Mouse (Mus musculus) heart, adult 2 months (tissue): ENCODE measurements around the gene Mogat2. TPM values are rescaled to one million over a fixed set of nuclear protein-coding genes. Genes with fewer than 3 reads are reported as not detected.

Source experiments
- DNase-seq, 2 experiments: peaks; one replicate each; pipeline ENCODE4 v3.0.0; 2021
- H3K27ac ChIP-seq: fragments of 200-600 bp; 2 replicates; pipeline ENCODE4 v1.8.1; 2022
- H3K27me3 ChIP-seq: fragments of 200-500 bp; 2 replicates; pipeline ENCODE4 v1.6.1; 2012; ENCODE audit warnings: mild to moderate bottlenecking, low read length, inconsistent platforms, mixed read lengths; ENCODE audit not compliant: control insufficient read depth, insufficient read depth
- H3K36me3 ChIP-seq: fragments of 200-500 bp; 2 replicates; pipeline ENCODE4 v1.6.1; 2012; ENCODE audit warnings: low read length, inconsistent platforms; ENCODE audit not compliant: control insufficient read depth, insufficient read depth
- H3K4me1 ChIP-seq: fragments of 200-500 bp; 2 replicates; pipeline ENCODE4 v1.6.1; 2011; ENCODE audit warnings: low read length; ENCODE audit not compliant: control insufficient read depth, insufficient read depth
- H3K4me3 ChIP-seq: fragments of 200-600 bp; 2 replicates; pipeline ENCODE4 v1.8.1; 2022
- H3K79me2 ChIP-seq: fragments of 200-500 bp; replicated peaks from 2 replicates; pipeline ENCODE4 v1.6.1; 2012; ENCODE audit warnings: mild to moderate bottlenecking, inconsistent platforms, low read length, moderate library complexity, mixed read lengths; ENCODE audit not compliant: control insufficient read depth, insufficient read depth
- H3K9ac ChIP-seq: fragments of 200-500 bp; 2 replicates; pipeline ENCODE4 v1.6.1; 2012; ENCODE audit warnings: low read depth, mild to moderate bottlenecking, control low read depth, inconsistent platforms, low read length, mixed read lengths
- CTCF ChIP-seq: fragments of 200-600 bp; IDR thresholded peaks from 2 replicates; pipeline ENCODE4 v1.8.1; 2022; ENCODE audit warnings: antibody characterized with exemption, mild to moderate bottlenecking, moderate library complexity
- EP300 ChIP-seq: fragments of 200-500 bp; IDR thresholded peaks from 2 replicates; pipeline ENCODE4 v1.6.1; 2011; ENCODE audit warnings: low read depth, low read length, control low read depth; ENCODE audit not compliant: insufficient read depth
- POLR2A ChIP-seq: fragments of 200-500 bp; IDR thresholded peaks from 2 replicates; pipeline ENCODE4 v1.6.1; 2011; ENCODE audit warnings: mild to moderate bottlenecking, low read depth, low read length, control low read depth; ENCODE audit not compliant: insufficient read depth
- WGBS: fragments of 180-500 bp; shearing (Covaris S2); methylation state at CpG from one replicate; pipeline ENCODE4 v1.1.7; 2018; 5-methylcytosine and 5-hydroxymethylcytosine counted together
- intact Hi-C: fragments of 180-260 bp; cut with DNase I; formaldehyde crosslinking; loops from one replicate; pipeline ENCODE4 v1.15.1; 2025
- polyA plus RNA-seq: library from polyadenylated mRNA; depleted of rRNA; stranded (reverse); fragments of >200 nt; gene quantifications from 2 replicates; pipeline ENCODE4 v1.2.3, GENCODE M21; 2012
- total RNA-seq, 2 experiments: library from RNA; stranded (reverse); gene quantifications; 2 replicates each; pipeline ENCODE4 v1.2.3; 2021

The Mogat2 gene
- total and polyA plus RNA-seq, 3 experiments = 0.47 TPM; not detected in 2

DNA sequence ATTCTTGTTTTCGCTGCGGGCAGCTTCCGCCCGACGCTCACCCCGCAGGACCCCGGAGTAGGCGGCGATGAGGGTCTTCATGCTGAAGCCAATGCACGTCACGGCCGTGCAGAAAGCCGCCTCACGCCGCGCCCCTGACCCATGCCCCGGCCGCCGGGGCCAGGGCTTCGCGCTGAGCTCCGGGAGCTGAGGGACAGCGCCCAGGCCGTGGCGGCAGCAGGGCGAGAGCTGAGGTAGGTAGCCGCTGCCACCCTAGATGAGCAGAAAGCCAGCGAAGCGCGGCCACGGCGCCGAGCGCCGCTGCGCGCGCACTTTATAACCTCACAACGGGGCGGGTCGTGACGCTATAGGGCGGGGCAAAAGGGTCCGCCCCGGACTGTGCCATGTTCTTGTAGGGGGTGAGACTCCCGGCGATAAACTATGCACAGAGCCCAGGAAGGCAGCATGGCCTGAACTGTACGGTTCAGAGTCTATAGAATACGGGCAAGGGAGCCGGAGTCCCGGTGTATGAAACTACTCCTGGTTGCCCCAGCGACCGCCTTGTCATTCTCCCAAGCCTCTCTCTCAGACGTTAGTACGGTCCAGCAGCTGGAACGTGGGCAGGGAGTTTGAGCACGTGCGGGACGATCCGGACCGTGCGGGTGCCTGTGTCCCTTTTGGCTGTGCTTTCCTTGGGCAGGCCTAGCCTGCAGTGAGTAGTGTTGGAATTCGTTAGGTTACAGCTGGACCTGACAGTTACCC, 55.8 kb downstream of the Mogat2 start, which contains the start of gene Dgat2:
Dgat2 (minus strand) TSS at position 288 of the 741 bp plus-strand sequence.
- Histone ChIP-seq H3K4me1 (no peaks in the 10 kb centered on the region; the same call in 1 of the 2 replicates), H3K4me3 (peak within 1 kb of the TSS; percentile 96), H3K27me3 (no peaks in the 10 kb centered on the region), H3K36me3 (no peaks in the 10 kb centered on the region), H3K27ac (peak within 1 kb of the TSS; percentile 98), H3K9ac (peak within 1 kb of the TSS; percentile 89), H3K79me2 (no peaks in the 10 kb centered on the region)
- intact Hi-C loops = loop anchor here (2.0 to 5.0 kb wide), 2 partner anchors 18 to 45 kb away; no protein-coding TSS in a partner anchor
- WGBS = under 1% methylated on average over 63 of the region's 63 CpGs
- TF ChIP-seq EP300 = peak; percentile 67
- no peak for TF ChIP-seq CTCF
- peak; percentile 98 for TF ChIP-seq POLR2A
- peak; percentile 91 to 95 for DNase-seq

- H3K27ac ChIP-seq = peak overlapping the region; percentile 98
- DNase-seq = peak in 1 of 2 experiments; percentile 29
Observed at GRCm38 (mm10) chr7:99181619-99182431, 56.6 kb downstream of the Mogat2 start.

DNA sequence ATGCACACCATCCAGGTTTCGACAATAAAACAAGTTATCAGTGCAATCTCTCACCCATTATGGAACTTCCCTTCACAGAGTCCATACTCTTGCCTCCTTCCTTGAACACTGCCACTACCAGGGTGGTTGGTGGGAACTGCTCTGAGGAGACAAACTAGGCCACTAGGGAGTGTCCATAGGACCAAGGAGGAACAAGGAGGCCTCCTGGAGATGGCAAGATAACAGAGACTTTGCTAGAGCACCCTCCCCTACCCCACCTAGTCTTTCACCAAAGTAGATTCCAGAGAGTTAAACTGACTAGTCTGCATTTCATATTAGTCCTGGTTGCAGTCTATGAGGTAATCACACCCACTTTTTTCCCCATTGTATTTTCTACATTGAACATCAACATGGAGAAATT, 58.3 kb downstream of the Mogat2 start:
- TF ChIP-seq POLR2A = no peak
- no peak for TF ChIP-seq EP300
- no peak for TF ChIP-seq CTCF
- 42% methylated on average over 1 of the region's 1 CpGs for WGBS
- peak overlapping the region; percentile 5; the same call in 1 of the 2 replicates for H3K4me3 ChIP-seq
- H3K9ac ChIP-seq = peak overlapping the region; percentile 52
- intact Hi-C loops = loop anchor here (5.0 kb wide), 1 partner anchor 47 kb away; no protein-coding TSS in a partner anchor
- H3K27me3 ChIP-seq = no peaks in the 10 kb centered on the region
- no peak for DNase-seq
- H3K4me1 ChIP-seq = peaks cover 3% of the 10 kb centered on the region; the same call in 1 of the 2 replicates
- no peak overlapping the region; the same call in 1 of the 2 replicates for H3K27ac ChIP-seq
- no peaks in the 10 kb centered on the region for H3K36me3 ChIP-seq
- H3K79me2 ChIP-seq = no peaks in the 10 kb centered on the region; the same call in 1 of the 2 replicates

More at GRCm38 (mm10) chr7:99181619-99182431, 56.6 kb downstream of the Mogat2 start:
- TF ChIP-seq CTCF (no peak), EP300 (peak; percentile 46; the same call in 1 of the 2 replicates), POLR2A (peak; percentile 47; the same call in 1 of the 2 replicates)
- Histone ChIP-seq H3K79me2 (no peaks in the 10 kb centered on the region), H3K9ac (peak overlapping the region; percentile 89), H3K4me1 (no peaks in the 10 kb centered on the region; the same call in 1 of the 2 replicates), H3K27me3 (no peaks in the 10 kb centered on the region), H3K4me3 (peak overlapping the region; percentile 96), H3K36me3 (no peaks in the 10 kb centered on the region)
- intact Hi-C loops = loop anchor here (2.0 to 5.0 kb wide), 2 partner anchors 19 to 45 kb away; no protein-coding TSS in a partner anchor
- 29% methylated on average over 14 of the region's 14 CpGs for WGBS

DNA sequence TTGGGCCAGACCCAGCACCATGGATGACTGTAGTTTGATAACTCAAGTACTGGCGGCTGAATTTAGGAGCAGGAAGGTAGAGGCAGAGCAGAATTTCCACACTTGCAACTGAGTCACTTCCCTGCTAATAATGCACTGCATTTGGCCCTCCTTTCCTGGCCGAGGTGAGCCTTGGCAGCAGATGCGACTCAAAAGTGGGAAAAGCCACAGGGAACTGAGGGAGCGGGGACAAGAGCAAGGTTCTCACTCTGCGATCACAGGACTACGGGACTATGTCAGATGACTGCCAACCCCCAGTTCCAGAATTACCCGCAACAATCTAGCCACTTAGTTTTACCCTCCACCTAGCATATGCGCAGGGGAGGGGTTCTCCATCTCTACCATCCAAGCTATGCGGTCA, 59.1 kb downstream of the Mogat2 start:
- DNase-seq = peak in 1 of 2 experiments; percentile 25
- no peaks in the 10 kb centered on the region for H3K36me3 ChIP-seq
- no peaks in the 10 kb centered on the region for H3K27me3 ChIP-seq
- H3K79me2 ChIP-seq = no peaks in the 10 kb centered on the region; the same call in 1 of the 2 replicates
- peak overlapping the region; percentile 22; the same call in 1 of the 2 replicates for H3K4me3 ChIP-seq
- no peak for TF ChIP-seq POLR2A
- no peak for TF ChIP-seq CTCF
- TF ChIP-seq EP300 = 0 out of 2 replicates have a peak, but pooled peaks have one; percentile 36
- H3K9ac ChIP-seq = peak overlapping the region; percentile 52
- peak overlapping the region; percentile 36 for H3K27ac ChIP-seq
- peaks cover 3% of the 10 kb centered on the region; the same call in 1 of the 2 replicates for H3K4me1 ChIP-seq
- 60% methylated on average over 9 of the region's 9 CpGs for WGBS
- intact Hi-C loops = no loop called here

GRCm38 (mm10) chr7:99177386-99177785, 61.0 kb downstream of the Mogat2 start:
- no peak overlapping the region for H3K9ac ChIP-seq
- 78% methylated on average over 5 of the region's 5 CpGs for WGBS
- intact Hi-C loops = no loop called here
- H3K27me3 ChIP-seq = no peaks in the 10 kb centered on the region
- no peak overlapping the region; the same call in 1 of the 2 replicates for H3K27ac ChIP-seq
- H3K79me2 ChIP-seq = no peaks in the 10 kb centered on the region; the same call in 1 of the 2 replicates
- H3K4me3 ChIP-seq = no peak overlapping the region
- DNase-seq = peak in 1 of 2 experiments; percentile 16
- peaks cover 5% of the 10 kb centered on the region; the same call in 1 of the 2 replicates for H3K4me1 ChIP-seq
- H3K36me3 ChIP-seq = no peaks in the 10 kb centered on the region
- no peak for TF ChIP-seq CTCF
- 0 out of 2 replicates have a peak, but pooled peaks have one; percentile 30 for TF ChIP-seq POLR2A
